Mouse (Mus musculus) hindbrain, postnatal 0 days (tissue): ENCODE data around the gene Vtcn1. TPM values are rescaled to one million over a fixed set of nuclear protein-coding genes. Genes with fewer than 3 reads are reported as not detected.
"Not testable (repeated sequence)": the region's sequence is repeated elsewhere in the genome, so short reads cannot be mapped to it uniquely, and the experiment has no call there.

Experiments
- ATAC-seq: fragments of 200-750 bp; cut with Nextera tagmentation; 2 replicates; pipeline ENCODE4 v1.8.0; 2017; ENCODE audit warnings: mild to moderate bottlenecking, moderate TSS enrichment, moderate library complexity
- DNase-seq: peaks from one replicate; pipeline ENCODE4 v3.0.0-alpha.2; 2015; ENCODE audit warnings: low spot score
- H3K27ac ChIP-seq: fragments of 300-500 bp; sonication (generic); 2 replicates; pipeline ENCODE4 v1.5.1; 2014; ENCODE audit warnings: mild to moderate bottlenecking
- H3K27me3 ChIP-seq: fragments of 300-500 bp; sonication (generic); 2 replicates; pipeline ENCODE4 v1.6.1; 2014; ENCODE audit warnings: low read length, mixed read lengths; ENCODE audit not compliant: insufficient read depth
- H3K36me3 ChIP-seq: fragments of 300-500 bp; sonication (generic); 2 replicates; pipeline ENCODE4 v1.6.1; 2014; ENCODE audit warnings: low read length, mixed read lengths; ENCODE audit not compliant: insufficient read depth
- H3K4me1 ChIP-seq: fragments of 300-500 bp; sonication (generic); 2 replicates; pipeline ENCODE4 v1.6.1; 2014; ENCODE audit warnings: antibody characterized with exemption, low read length, mixed read lengths; ENCODE audit not compliant: insufficient read depth
- H3K4me2 ChIP-seq: fragments of 300-500 bp; sonication (generic); 2 replicates; pipeline ENCODE4 v1.6.1; 2014; ENCODE audit warnings: low read depth, mild to moderate bottlenecking, low read length, moderate library complexity, mixed read lengths
- H3K4me3 ChIP-seq: fragments of 300-500 bp; sonication (generic); 2 replicates; pipeline ENCODE4 v1.5.1; 2014; ENCODE audit warnings: low read length
- H3K9ac ChIP-seq: fragments of 300-500 bp; sonication (generic); replicated peaks from 2 replicates; pipeline ENCODE4 v1.6.1; 2014; ENCODE audit warnings: mild to moderate bottlenecking, low read length, moderate library complexity, mixed read lengths
- H3K9me3 ChIP-seq: fragments of 300-500 bp; sonication (generic); 2 replicates; pipeline ENCODE4 v1.6.1; 2016; ENCODE audit warnings: low read length, mixed read lengths
- CTCF ChIP-seq: IDR thresholded peaks from 2 replicates; pipeline ENCODE4 v1.5.1; 2016; ENCODE audit warnings: antibody characterized with exemption, control low read depth, low read depth
- WGBS: fragments of 180-500 bp; shearing (Covaris S2); extraction: QIAGEN DNeasy Blood & Tissue Kit; methylation state at CpG from one replicate; pipeline ENCODE4 v1.1.7; 2014; 5-methylcytosine and 5-hydroxymethylcytosine counted together
- polyA plus RNA-seq: library from polyadenylated mRNA; unstranded; fragments of >200 nt; fragmentation: Nextera tagmentation; extraction: Ambion mirVana; gene quantifications from 2 replicates; pipeline ENCODE4 v1.2.1, GENCODE M21; 2015
- total RNA-seq: library from RNA; depleted of rRNA; stranded (reverse); fragments of >200 nt; gene quantifications from 2 replicates; pipeline ENCODE4 v1.2.3, GENCODE M21; 2014

The Vtcn1 gene
- total and polyA plus RNA-seq, 2 experiments from 2014 or later: 0.05 TPM; not detected in 1

- H3K4me2 ChIP-seq: no peak overlapping the region
- WGBS: 80% methylated on average over 6 of the region's 6 CpGs
- no peak overlapping the region for H3K4me3 ChIP-seq
- no peak overlapping the region for H3K9ac ChIP-seq
- DNase-seq (no peak), ATAC-seq (no peak)
- no peaks in the 10 kb centered on the region for H3K4me1 ChIP-seq
- no peak overlapping the region for H3K27ac ChIP-seq
- no peaks in the 10 kb centered on the region for H3K36me3 ChIP-seq
- no peaks in the 10 kb centered on the region for H3K9me3 ChIP-seq
- H3K27me3 ChIP-seq: no peaks in the 10 kb centered on the region
- TF ChIP-seq CTCF: no peak
Observed at GRCm38 (mm10) chr3:100797166-100798145, 27.8 kb upstream of the Vtcn1 start.

GRCm38 (mm10) chr3:100798872-100799422 is 26.3 kb upstream of the Vtcn1 start:
- Histone ChIP-seq H3K4me2 (no peak overlapping the region), H3K27me3 (no peaks in the 10 kb centered on the region), H3K27ac (no peak overlapping the region), H3K4me3 (no peak overlapping the region), H3K9ac (no peak overlapping the region), H3K36me3 (no peaks in the 10 kb centered on the region), H3K9me3 (no peaks in the 10 kb centered on the region), H3K4me1 (no peaks in the 10 kb centered on the region)
- 93% methylated on average over 3 of the region's 3 CpGs for WGBS
- DNase-seq: no peak
- TF ChIP-seq CTCF: no peak
- no peak for ATAC-seq

GRCm38 (mm10) chr3:100804975-100805374 is 20.3 kb upstream of the Vtcn1 start:
- no peak overlapping the region for H3K4me3 ChIP-seq
- no peak overlapping the region for H3K9ac ChIP-seq
- DNase-seq (no peak), ATAC-seq (no peak)
- H3K36me3 ChIP-seq: no peaks in the 10 kb centered on the region
- no peak for TF ChIP-seq CTCF
- H3K4me2 ChIP-seq: peak overlapping the region; percentile 37
- WGBS: 67% methylated on average over 1 of the region's 1 CpGs
- H3K4me1 ChIP-seq: 0 out of 2 replicates have a peak, but pooled peaks cover 3% of the 10 kb centered on the region
- no peak overlapping the region for H3K27ac ChIP-seq
- no peaks in the 10 kb centered on the region for H3K9me3 ChIP-seq
- H3K27me3 ChIP-seq: no peaks in the 10 kb centered on the region

- 53% methylated on average over 6 of the region's 6 CpGs for WGBS
- no peaks in the 10 kb centered on the region for H3K9me3 ChIP-seq
- no peak overlapping the region for H3K27ac ChIP-seq
- H3K27me3 ChIP-seq: no peaks in the 10 kb centered on the region
- no peak for TF ChIP-seq CTCF
- H3K4me3 ChIP-seq: no peak overlapping the region
- no peaks in the 10 kb centered on the region for H3K36me3 ChIP-seq
- H3K9ac ChIP-seq: no peak overlapping the region
- 0 out of 2 replicates have a peak, but pooled peaks cover 3% of the 10 kb centered on the region for H3K4me1 ChIP-seq
- DNase-seq (peak; percentile 10), ATAC-seq (no peak)
- H3K4me2 ChIP-seq: no peak overlapping the region
Observed at GRCm38 (mm10) chr3:100805925-100806324, 19.3 kb upstream of the Vtcn1 start.

- no peak overlapping the region for H3K4me3 ChIP-seq
- no peaks in the 10 kb centered on the region for H3K9me3 ChIP-seq
- TF ChIP-seq CTCF: no peak
- H3K27me3 ChIP-seq: no peaks in the 10 kb centered on the region
- WGBS: 68% methylated on average over 2 of the region's 2 CpGs
- H3K36me3 ChIP-seq: no peaks in the 10 kb centered on the region
- no peak overlapping the region for H3K9ac ChIP-seq
- H3K27ac ChIP-seq: no peak overlapping the region
- H3K4me1 ChIP-seq: 0 out of 2 replicates have a peak, but pooled peaks cover 3% of the 10 kb centered on the region
- no peak for DNase-seq
- no peak overlapping the region for H3K4me2 ChIP-seq
- no peak for ATAC-seq
Observed at GRCm38 (mm10) chr3:100810461-100810860, 14.8 kb upstream of the Vtcn1 start.

GRCm38 (mm10) chr3:100811836-100812235 is 13.4 kb upstream of the Vtcn1 start:
- Histone ChIP-seq H3K27ac (no peak overlapping the region), H3K9ac (no peak overlapping the region), H3K27me3 (no peaks in the 10 kb centered on the region), H3K9me3 (no peaks in the 10 kb centered on the region), H3K36me3 (no peaks in the 10 kb centered on the region), H3K4me1 (no peaks in the 10 kb centered on the region), H3K4me2 (no peak overlapping the region), H3K4me3 (no peak overlapping the region)
- DNase-seq: no peak
- whole genome bisulfite sequencing: 86% methylated on average over 2 of the region's 2 CpGs
- TF ChIP-seq CTCF: no peak
- no peak for ATAC-seq

GRCm38 (mm10) chr3:100815490-100815889 is 9.8 kb upstream of the Vtcn1 start:
- WGBS: 73% methylated on average over 1 of the region's 1 CpGs
- not testable (repeated sequence) for H3K4me1 ChIP-seq, H3K9ac ChIP-seq, ATAC-seq, H3K27me3 ChIP-seq, H3K36me3 ChIP-seq, DNase-seq, H3K4me2 ChIP-seq, H3K4me3 ChIP-seq, H3K27ac ChIP-seq, H3K9me3 ChIP-seq
